Mouse (Mus musculus): ENCODE results near the gene Snx29. TPM values are rescaled to one million over a fixed set of nuclear protein-coding genes. Genes with fewer than 3 reads are reported as not detected.

Gene Snx29
- polyA plus RNA-seq, 1 experiment from 2014 or later: 15.3 TPM

DNA sequence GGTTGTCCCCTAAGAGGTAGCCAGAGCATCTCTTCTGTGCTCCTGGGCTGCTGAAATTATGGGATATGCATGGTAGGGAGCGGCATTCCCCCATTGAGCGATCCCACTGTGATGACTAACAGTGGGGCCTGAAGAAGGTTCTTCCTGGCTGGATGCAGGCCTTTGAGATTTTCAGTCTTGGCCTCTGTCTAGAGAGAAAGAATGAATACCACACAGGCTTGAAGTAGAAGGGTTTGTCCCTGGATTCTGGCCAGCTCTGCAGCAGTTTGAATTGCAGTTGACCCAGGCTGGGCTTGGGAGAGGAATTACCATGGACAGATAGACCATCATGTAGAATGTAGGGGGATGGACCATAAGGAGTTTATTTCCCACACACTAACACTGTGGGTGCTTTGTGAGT, 159.5 kb downstream of the Snx29 start:
- H3K27me3 ChIP-seq (ENCODE audit: control insufficient read depth, insufficient read depth, low read length): no peaks in the 10 kb centered on the region
- H3K9me3 ChIP-seq (ENCODE audit: control insufficient read depth, low read length): no peaks in the 10 kb centered on the region
- H3K4me3 ChIP-seq (ENCODE audit: low read depth, low read length): no peak overlapping the region
- 97% methylated on average over 2 of the region's 2 CpGs for WGBS
- no peak overlapping the region for H3K4me2 ChIP-seq (replicated peaks; ENCODE audit: low read depth, low read length)
- no peak overlapping the region for H3K27ac ChIP-seq (ENCODE audit: low read depth, low read length)
- no peak for ATAC-seq (ENCODE audit: low FRiP score)
- H3K9ac ChIP-seq (ENCODE audit: low read depth, low read length): no peak overlapping the region
- DNase-seq (ENCODE audit: low spot score): no peak
- H3K36me3 ChIP-seq (ENCODE audit: control insufficient read depth, insufficient read depth, low read length): no peaks in the 10 kb centered on the region
- no peaks in the 10 kb centered on the region for H3K4me1 ChIP-seq (replicated peaks; ENCODE audit: control insufficient read depth, insufficient read depth, low read length)

GRCm38 (mm10) chr16:11494895-11495294, 172.2 kb downstream of the Snx29 start:
- no peaks in the 10 kb centered on the region for H3K36me3 ChIP-seq (ENCODE audit: control insufficient read depth, insufficient read depth, low read length)
- no peaks in the 10 kb centered on the region for H3K27me3 ChIP-seq (ENCODE audit: control insufficient read depth, insufficient read depth, low read length)
- H3K9me3 ChIP-seq (ENCODE audit: control insufficient read depth, low read length): no peaks in the 10 kb centered on the region
- H3K27ac ChIP-seq (ENCODE audit: low read depth, low read length): no peak overlapping the region
- DNase-seq (ENCODE audit: low spot score) (no peak), ATAC-seq (ENCODE audit: low FRiP score) (no peak)
- H3K9ac ChIP-seq (ENCODE audit: low read depth, low read length): no peak overlapping the region
- H3K4me2 ChIP-seq (replicated peaks; ENCODE audit: low read depth, low read length): no peak overlapping the region
- 72% methylated on average over 7 of the region's 7 CpGs for WGBS
- no peak overlapping the region for H3K4me3 ChIP-seq (ENCODE audit: low read depth, low read length)
- H3K4me1 ChIP-seq (replicated peaks; ENCODE audit: control insufficient read depth, insufficient read depth, low read length): peaks cover 2% of the 10 kb centered on the region

GRCm38 (mm10) chr16:11495923-11496616, 173.4 kb downstream of the Snx29 start:
- no peak overlapping the region for H3K4me3 ChIP-seq (ENCODE audit: low read depth, low read length)
- no peaks in the 10 kb centered on the region for H3K36me3 ChIP-seq (ENCODE audit: control insufficient read depth, insufficient read depth, low read length)
- H3K27me3 ChIP-seq (ENCODE audit: control insufficient read depth, insufficient read depth, low read length): no peaks in the 10 kb centered on the region
- no peak overlapping the region for H3K9ac ChIP-seq (ENCODE audit: low read depth, low read length)
- DNase-seq (ENCODE audit: low spot score) (no peak), ATAC-seq (ENCODE audit: low FRiP score) (no peak)
- H3K4me1 ChIP-seq (replicated peaks; ENCODE audit: control insufficient read depth, insufficient read depth, low read length): peaks cover 2% of the 10 kb centered on the region
- no peak overlapping the region for H3K4me2 ChIP-seq (replicated peaks; ENCODE audit: low read depth, low read length)
- 92% methylated on average over 8 of the region's 10 CpGs for WGBS
- no peaks in the 10 kb centered on the region for H3K9me3 ChIP-seq (ENCODE audit: control insufficient read depth, low read length)
- no peak overlapping the region for H3K27ac ChIP-seq (ENCODE audit: low read depth, low read length)

GRCm38 (mm10) chr16:11496721-11497120, 174.0 kb downstream of the Snx29 start:
- no peak overlapping the region for H3K27ac ChIP-seq (ENCODE audit: low read depth, low read length)
- no peak for DNase-seq (ENCODE audit: low spot score)
- 85% methylated on average over 3 of the region's 3 CpGs for WGBS

GRCm38 (mm10) chr16:11500061-11500460, 177.4 kb downstream of the Snx29 start:
- Histone ChIP-seq H3K27me3 (ENCODE audit: control insufficient read depth, insufficient read depth, low read length) (no peaks in the 10 kb centered on the region), H3K4me1 (replicated peaks; ENCODE audit: control insufficient read depth, insufficient read depth, low read length) (peaks cover 2% of the 10 kb centered on the region), H3K4me2 (replicated peaks; ENCODE audit: low read depth, low read length) (no peak overlapping the region), H3K9ac (ENCODE audit: low read depth, low read length) (no peak overlapping the region), H3K4me3 (ENCODE audit: low read depth, low read length) (no peak overlapping the region), H3K27ac (ENCODE audit: low read depth, low read length) (no peak overlapping the region), H3K36me3 (ENCODE audit: control insufficient read depth, insufficient read depth, low read length) (no peaks in the 10 kb centered on the region), H3K9me3 (ENCODE audit: control insufficient read depth, low read length) (no peaks in the 10 kb centered on the region)
- DNase-seq (ENCODE audit: low spot score): no peak
- 73% methylated on average over 4 of the region's 4 CpGs for WGBS
- ATAC-seq (ENCODE audit: low FRiP score): no peak

More at GRCm38 (mm10) chr16:11496721-11497120, 174.0 kb downstream of the Snx29 start:
- H3K4me1 ChIP-seq (replicated peaks; ENCODE audit: control insufficient read depth, insufficient read depth, low read length): peaks cover 2% of the 10 kb centered on the region
- no peak overlapping the region for H3K4me3 ChIP-seq (ENCODE audit: low read depth, low read length)
- no peaks in the 10 kb centered on the region for H3K9me3 ChIP-seq (ENCODE audit: control insufficient read depth, low read length)
- no peaks in the 10 kb centered on the region for H3K36me3 ChIP-seq (ENCODE audit: control insufficient read depth, insufficient read depth, low read length)
- H3K9ac ChIP-seq (ENCODE audit: low read depth, low read length): no peak overlapping the region
- H3K27me3 ChIP-seq (ENCODE audit: control insufficient read depth, insufficient read depth, low read length): no peaks in the 10 kb centered on the region
- no peak overlapping the region for H3K4me2 ChIP-seq (replicated peaks; ENCODE audit: low read depth, low read length)
- ATAC-seq (ENCODE audit: low FRiP score): no peak

DNA sequence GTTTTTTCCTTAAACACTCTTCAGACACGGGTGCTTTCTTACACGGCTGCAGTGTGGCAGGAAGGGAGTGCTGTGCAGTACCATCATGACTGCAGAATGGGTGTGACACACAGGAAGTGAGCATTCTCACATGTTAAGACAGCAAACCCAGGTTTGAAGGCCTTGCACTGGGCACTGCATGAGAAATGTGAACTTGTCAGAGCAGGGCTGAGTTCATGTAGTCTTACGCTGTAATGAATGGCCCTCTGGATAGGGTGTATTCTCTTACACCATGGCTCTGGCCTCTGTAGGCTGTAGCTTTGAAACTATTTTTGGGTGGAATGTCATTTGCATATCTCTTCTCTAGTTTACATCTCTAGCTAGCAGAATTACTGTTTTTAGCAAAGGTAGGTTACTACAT, 178.4 kb downstream of the Snx29 start:
- ATAC-seq (ENCODE audit: low FRiP score) (no peak), DNase-seq (ENCODE audit: low spot score) (no peak)
- Histone ChIP-seq H3K4me3 (ENCODE audit: low read depth, low read length) (no peak overlapping the region), H3K9ac (ENCODE audit: low read depth, low read length) (no peak overlapping the region), H3K36me3 (ENCODE audit: control insufficient read depth, insufficient read depth, low read length) (no peaks in the 10 kb centered on the region), H3K27ac (ENCODE audit: low read depth, low read length) (no peak overlapping the region), H3K9me3 (ENCODE audit: control insufficient read depth, low read length) (no peaks in the 10 kb centered on the region), H3K4me2 (replicated peaks; ENCODE audit: low read depth, low read length) (no peak overlapping the region), H3K4me1 (replicated peaks; ENCODE audit: control insufficient read depth, insufficient read depth, low read length) (peaks cover 2% of the 10 kb centered on the region), H3K27me3 (ENCODE audit: control insufficient read depth, insufficient read depth, low read length) (no peaks in the 10 kb centered on the region)
- 85% methylated on average over 3 of the region's 3 CpGs for WGBS

- DNase-seq (ENCODE audit: low spot score): no peak
- Histone ChIP-seq H3K9me3 (ENCODE audit: control insufficient read depth, low read length) (no peaks in the 10 kb centered on the region), H3K27me3 (ENCODE audit: control insufficient read depth, insufficient read depth, low read length) (no peaks in the 10 kb centered on the region), H3K27ac (ENCODE audit: low read depth, low read length) (no peak overlapping the region), H3K4me3 (ENCODE audit: low read depth, low read length) (no peak overlapping the region), H3K4me2 (replicated peaks; ENCODE audit: low read depth, low read length) (no peak overlapping the region), H3K4me1 (replicated peaks; ENCODE audit: control insufficient read depth, insufficient read depth, low read length) (peaks cover 2% of the 10 kb centered on the region), H3K9ac (ENCODE audit: low read depth, low read length) (no peak overlapping the region), H3K36me3 (ENCODE audit: control insufficient read depth, insufficient read depth, low read length) (no peaks in the 10 kb centered on the region)
- 77% methylated on average over 2 of the region's 2 CpGs for WGBS
- no peak for ATAC-seq (ENCODE audit: low FRiP score)
Measured at GRCm38 (mm10) chr16:11501611-11502010, 178.9 kb downstream of the Snx29 start.

DNA sequence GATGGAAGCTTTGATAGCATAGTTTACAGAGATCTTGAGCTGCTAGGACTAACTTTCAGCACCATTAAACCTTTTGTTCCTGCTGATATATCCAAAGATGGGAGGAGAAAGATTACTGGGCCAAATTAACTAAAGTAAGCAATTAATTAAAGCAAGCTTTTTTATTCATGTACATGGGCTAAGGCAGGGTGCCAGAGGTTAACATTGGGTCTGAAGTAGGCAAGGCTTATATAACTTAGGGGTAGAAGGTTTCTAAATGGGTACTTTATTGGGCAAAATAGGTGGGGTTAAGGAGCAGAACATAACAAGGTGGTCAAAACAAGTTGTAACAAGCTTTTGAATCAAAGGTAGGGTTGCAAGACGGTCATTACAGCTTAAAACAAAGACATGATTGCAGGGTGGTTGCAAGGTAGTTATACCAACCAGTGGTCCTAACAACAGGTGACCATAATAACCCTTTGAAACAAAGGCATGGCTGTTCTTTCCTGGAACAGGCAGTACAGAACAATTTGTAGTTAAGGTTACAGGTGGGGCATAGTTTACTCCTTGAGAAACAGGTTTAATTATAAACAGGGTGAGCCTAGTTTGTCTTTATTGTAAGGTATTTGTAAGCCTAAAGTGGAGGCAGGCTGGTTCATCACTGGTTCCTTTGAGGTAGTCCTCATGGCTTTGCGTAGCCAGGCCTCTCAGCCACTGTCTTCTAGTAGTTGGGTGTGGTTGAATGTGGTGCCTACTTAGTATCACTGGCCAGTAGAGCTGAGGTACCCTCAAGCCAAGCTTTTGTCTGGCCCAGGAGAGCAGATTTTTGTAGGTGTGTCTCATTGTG, 182.2 kb downstream of the Snx29 start:
- H3K27me3 ChIP-seq (ENCODE audit: control insufficient read depth, insufficient read depth, low read length): no peaks in the 10 kb centered on the region
- WGBS: 85% methylated on average over 2 of the region's 2 CpGs
- H3K9ac ChIP-seq (ENCODE audit: low read depth, low read length): no peak overlapping the region
- no peak overlapping the region for H3K4me3 ChIP-seq (ENCODE audit: low read depth, low read length)
- no peaks in the 10 kb centered on the region for H3K4me1 ChIP-seq (replicated peaks; ENCODE audit: control insufficient read depth, insufficient read depth, low read length)
- no peaks in the 10 kb centered on the region for H3K9me3 ChIP-seq (ENCODE audit: control insufficient read depth, low read length)
- H3K27ac ChIP-seq (ENCODE audit: low read depth, low read length): no peak overlapping the region
- no peaks in the 10 kb centered on the region for H3K36me3 ChIP-seq (ENCODE audit: control insufficient read depth, insufficient read depth, low read length)
- no peak for DNase-seq (ENCODE audit: low spot score)
- no peak for ATAC-seq (ENCODE audit: low FRiP score)
- no peak overlapping the region for H3K4me2 ChIP-seq (replicated peaks; ENCODE audit: low read depth, low read length)

Measured in hindbrain, embryonic 11.5 days (tissue).